In genomic region chr3:127101326-127101725, GRCm38 (mm10) we compare ENCODE assay signal across 21 mouse cellular contexts.
"Had no signal": no experiment of that assay in that cellular context is flagged by ENCODE, and none has a peak within 500 bp of the region (broad histone marks: within the 10 kb centered on the region; RNA-seq: fewer than 3 reads in every experiment).

No protein-coding gene starts in this region.

- H3K9ac ChIP-seq: limb, embryonic 13.5 days; liver, embryonic 14.5 days; liver, postnatal 0 days; lung, embryonic 14.5 days; stomach, embryonic 15.5 days had no signal

- H3K4me3 ChIP-seq: layer of hippocampus, adult 2 months; limb, embryonic 10.5 days; limb, embryonic 13.5 days; myocyte; stomach, embryonic 15.5 days had no signal

- H3K9me3 ChIP-seq: limb, embryonic 10.5 days; limb, embryonic 13.5 days; stomach, embryonic 15.5 days had no signal

- H3K4me2 ChIP-seq: limb, embryonic 13.5 days; lung, embryonic 14.5 days; stomach, embryonic 15.5 days had no signal

- DNase-seq: kidney, adult 2 months; kidney, postnatal 25 days; layer of hippocampus, adult 9-11 months; liver; liver, postnatal 0 days; lung, embryonic 14.5 days; midbrain, embryonic 14.5 days; retina, postnatal 1 day; right cerebral cortex, postnatal 25 days; spleen, adult 18-20 months; thymus, postnatal 25 days had no signal

- H3K27me3 ChIP-seq: limb, embryonic 13.5 days; stomach, embryonic 15.5 days had no signal

- H3K36me3 ChIP-seq: limb, embryonic 10.5 days; limb, embryonic 13.5 days; stomach, embryonic 15.5 days had no signal

- H3K27ac ChIP-seq: kidney, postnatal 0 days; layer of hippocampus, adult 2 months; limb, embryonic 10.5 days; limb, embryonic 13.5 days; liver, embryonic 14.5 days; macrophage; stomach, embryonic 15.5 days had no signal

- H3K4me1 ChIP-seq: limb, embryonic 10.5 days; limb, embryonic 13.5 days; stomach, embryonic 15.5 days had no signal

- ATAC-seq: intestine, postnatal 0 days; liver, postnatal 0 days; lung, postnatal 0 days had no signal
